Mouse (Mus musculus) adipocyte (in vitro differentiated cells): ENCODE data around the gene Serpinb6c.
"Not testable (repeated sequence)": the region's sequence is repeated elsewhere in the genome, so short reads cannot be mapped to it uniquely, and the experiment has no call there.

Experiments
- DNase-seq: peaks from one replicate; pipeline ENCODE4 v3.0.0-alpha.2; 2016; ENCODE audit warnings: low spot score

Serpinb6c gene

DNA sequence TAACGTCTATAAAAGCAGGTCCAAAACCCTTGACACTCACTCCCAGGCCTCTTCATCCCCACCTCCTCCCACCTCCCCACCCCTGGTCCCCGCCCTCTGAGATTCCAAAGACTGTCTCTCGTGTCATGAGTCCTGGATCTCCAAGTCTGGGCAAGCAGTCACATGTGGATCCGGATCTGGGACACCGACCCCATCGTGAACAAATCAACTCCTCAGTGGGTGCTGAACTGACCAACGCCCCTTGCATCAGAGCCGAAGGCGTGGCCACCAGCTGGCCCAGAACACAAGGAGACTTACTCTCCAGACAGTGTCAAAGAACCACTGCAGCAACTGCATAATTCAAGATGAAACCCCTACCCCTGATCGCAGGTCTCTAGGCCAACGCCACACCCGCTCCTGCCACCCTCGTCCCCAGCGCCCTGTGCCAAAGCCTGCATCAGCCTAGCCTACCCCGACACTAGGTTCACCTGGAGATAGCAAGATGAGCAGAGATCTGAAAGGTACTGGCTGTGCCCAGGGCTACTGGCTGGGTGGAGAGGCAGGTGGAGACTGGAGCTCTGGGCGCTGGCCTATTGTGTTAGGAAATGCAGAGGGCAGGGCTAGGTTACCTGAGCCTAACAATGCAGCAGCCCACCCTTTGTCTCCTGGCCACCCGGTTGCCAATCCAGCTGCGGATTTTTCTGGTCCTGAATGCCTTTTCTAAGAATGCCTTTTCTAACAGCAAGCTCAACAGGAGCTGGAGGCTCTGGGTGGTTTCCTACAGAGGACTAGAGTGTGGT lies at the start of gene Serpinb6c:
TSS of gene Serpinb6c (minus strand) at position 533 of the 779 bp plus-strand sequence.
- no peak for DNase-seq

DNA sequence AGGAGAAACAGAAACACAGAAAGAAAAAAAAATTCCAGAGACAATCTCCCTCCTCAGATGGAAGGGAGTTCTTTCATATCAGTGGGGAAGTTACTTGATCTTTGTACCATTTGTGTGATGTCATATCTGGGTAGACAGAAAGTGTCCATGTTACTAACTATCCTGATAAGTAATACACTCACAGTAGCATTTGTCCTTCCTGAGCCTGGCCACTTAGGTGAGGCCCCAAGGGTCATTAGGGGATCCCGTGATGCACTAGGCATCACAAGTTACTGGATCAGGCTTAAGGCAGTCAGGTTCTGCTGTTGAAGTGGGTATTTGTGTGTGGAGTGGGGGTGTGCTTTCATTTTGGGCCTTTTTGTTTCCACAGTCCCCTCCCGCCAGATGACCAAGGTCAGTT lies 47.4 kb upstream of the Serpinb6c start:
- DNase-seq = no peak

DNA sequence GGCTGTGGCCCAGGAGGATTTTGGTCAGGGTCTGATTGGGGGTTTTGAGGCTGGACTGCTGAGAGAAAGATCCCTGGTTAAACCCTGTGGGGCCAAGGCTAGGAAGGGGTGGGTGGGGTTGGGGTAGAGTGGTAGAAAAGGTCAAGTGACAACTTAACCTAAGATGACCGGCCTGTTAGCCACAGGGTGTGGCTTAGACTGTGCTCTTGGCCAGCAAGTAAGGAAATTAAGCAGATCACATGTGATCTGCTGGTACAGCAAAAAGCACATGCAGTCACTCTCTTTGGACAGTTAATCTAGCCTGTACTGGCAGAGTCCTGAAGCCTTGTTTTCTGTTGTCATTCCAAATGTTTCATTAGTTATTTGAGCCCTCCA lies 46.6 kb upstream of the Serpinb6c start:
- peak; percentile 61 for DNase-seq

DNA sequence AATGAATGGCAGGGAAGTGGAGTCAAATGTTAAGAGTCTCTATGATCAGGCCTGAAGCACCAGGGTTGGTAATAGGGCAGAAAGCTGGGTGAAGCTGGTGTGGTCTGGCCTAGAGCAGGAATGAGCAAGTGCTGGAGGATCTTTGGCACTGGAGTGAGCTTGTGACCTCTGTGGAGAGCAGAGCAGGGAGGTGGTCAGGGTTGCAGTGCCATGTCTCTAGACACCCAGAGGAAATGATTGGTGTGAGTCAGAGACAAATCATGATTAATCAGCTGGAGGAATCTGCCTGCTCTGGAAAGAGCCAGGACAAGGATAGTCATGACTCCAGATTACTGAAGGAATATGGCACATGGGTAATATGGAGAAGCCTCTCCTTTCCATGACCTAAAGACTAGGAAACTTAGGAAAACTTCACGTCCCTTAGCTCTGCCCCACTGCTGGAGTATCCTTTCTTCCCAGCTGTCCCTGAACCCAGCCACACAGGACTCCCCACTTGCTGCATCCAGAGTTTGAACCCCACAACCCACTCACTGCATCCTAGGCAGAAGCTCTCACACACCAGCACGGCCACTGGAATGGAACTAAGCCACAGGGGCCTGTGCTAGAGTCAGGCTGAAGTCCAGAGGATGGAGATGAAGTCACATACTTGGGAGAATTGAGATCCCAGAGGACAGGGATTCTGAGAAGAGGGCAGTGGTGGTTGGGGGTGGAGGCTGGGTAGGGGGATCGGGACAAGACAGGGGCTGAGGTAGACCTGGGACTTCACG lies 46.0 kb upstream of the Serpinb6c start:
- peak; percentile 65 for DNase-seq

DNA sequence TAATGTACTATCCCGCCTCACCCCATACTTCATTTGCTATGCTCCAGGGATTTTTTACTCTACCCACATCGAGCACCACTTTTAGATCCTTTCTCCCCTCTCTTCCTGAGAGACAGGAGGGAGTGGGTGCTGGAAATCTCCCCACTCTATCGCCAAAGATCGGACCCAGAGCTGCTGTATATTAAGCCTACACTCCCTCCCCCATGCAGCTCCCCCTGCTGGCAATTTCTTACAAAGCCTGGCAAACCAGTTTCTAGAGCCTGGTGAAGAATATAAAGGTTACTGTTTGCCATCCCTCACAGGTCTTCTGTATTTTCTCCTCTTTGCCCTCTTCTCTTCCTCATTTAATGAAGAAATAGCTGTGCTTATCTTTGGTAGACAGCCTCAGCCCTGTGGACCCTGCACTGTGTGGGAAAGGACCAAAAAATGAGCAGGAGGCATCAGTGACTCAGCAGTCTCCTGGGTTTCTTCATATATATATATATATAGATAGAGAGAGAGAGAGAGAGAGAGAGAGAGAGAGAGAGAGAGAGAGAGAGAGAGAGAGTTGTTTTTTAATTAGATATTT lies 36.8 kb upstream of the Serpinb6c start:
- DNase-seq = no peak

DNA sequence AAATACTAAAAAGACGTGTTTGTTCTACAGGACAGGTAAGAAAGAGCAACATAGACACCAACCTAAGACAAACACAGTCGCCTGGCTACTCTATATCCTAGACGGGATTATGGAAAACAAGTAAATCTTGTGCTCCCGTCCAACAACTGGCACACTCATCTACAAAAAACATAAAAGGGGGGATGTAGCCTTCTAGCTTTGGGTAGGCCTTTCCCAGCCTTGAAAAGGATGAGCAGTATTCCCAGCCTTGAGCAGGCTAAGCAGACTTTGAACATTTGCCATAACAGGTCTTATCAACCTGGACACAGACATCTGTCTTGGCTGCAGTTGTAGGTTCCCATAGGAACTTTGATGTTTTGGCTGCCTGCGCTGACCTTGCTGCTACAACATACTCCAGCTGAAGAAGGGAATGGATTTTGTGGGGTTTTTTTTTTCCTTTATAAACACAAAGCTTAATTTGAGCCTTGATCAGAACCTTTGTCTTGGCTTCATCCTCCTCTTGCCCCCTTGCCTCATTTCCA lies 35.8 kb upstream of the Serpinb6c start:
- no peak for DNase-seq

DNA sequence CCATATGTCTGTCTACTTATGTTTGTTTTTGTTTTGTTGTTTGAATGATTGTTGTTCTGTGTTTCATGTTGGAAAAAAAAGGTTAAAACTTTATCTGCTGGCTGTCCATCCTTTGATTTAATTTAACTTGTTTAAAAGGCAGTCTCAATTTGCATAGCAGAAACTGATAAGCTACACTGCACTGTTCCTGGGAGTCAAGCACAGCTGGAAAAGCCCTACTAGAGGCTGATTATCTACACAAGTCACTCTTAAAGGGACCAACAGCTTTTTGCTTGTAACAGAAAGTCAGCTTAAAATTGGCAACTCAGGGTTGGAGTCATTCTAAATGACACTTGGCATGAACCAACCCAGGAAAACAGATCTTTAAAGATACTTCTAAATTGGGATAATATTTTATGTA lies 32.1 kb upstream of the Serpinb6c start:
- not testable (repeated sequence) for DNase-seq

DNA sequence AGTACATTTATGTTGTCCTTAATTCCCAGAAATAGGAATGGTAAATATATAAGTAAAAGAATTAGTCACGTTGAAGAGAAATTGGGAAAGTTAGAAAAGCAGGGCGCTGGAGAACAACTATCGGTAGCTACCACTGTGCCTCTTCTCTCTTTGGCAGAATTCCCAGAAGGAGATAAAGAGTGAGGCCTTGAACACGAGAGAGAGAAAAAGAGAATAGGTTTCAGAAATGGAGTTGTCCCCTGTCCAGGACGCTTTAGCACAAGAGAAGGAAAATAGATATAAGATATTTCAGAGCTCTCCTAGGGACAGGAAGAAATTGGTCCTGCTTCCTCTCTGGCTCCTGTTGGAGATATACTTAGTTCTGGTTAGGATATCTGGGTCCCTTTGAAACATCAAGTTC lies 31.6 kb upstream of the Serpinb6c start:
- peak; percentile 50 for DNase-seq

DNA sequence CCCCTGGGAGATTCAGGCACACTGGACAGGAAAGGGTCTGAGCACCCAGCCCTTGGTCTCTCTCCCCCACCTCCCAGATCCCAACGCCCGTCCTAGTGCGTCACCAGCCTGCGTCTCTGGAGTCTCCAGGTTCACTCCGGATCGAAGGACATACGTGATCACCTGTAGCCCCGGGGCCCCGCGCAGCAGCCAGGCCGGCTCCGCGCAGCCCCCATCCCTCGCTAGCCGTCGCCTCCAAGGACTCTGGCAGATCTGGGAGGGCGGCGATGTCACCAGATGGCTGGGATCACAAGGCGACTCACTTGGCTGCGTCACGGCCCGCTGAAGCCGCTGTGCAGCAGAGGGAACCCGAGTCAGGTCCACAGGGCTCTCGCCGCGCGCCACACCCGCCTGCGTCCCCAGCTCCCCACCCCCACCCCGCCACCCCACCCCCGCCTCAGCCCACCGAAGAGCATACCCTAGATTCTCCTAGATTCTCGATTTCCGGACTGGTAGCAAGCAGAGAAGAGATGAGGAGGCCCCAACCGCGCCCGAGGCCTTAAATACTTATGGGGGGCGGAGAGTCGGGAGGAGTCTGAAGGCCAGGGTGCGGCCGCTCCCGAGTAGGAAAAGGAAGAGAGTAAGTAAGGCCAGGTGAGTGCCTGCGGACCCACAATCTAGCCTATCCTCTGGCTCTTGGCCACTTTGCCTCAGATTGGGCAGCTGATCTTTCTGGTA lies 30.1 kb upstream of the Serpinb6c start:
- peak; percentile 69 for DNase-seq

DNA sequence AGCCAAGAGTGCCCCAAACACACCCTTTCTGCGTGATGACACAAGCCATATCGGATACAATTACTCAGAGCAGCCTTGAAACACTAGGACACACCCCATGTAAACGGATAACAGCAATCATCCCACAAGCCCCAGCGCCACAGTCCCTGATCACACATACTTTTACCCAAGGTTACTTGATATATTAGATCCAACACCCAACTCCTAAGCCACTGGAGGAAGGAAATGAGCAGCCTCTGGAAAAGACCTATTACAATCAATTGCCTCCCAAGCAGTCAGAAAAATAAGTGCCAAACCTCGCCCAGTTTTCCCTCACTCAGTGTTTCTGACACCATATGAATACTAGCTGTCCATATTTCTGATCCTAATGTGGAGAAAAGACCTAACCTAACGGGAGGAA lies 29.2 kb upstream of the Serpinb6c start:
- no peak for DNase-seq

DNA sequence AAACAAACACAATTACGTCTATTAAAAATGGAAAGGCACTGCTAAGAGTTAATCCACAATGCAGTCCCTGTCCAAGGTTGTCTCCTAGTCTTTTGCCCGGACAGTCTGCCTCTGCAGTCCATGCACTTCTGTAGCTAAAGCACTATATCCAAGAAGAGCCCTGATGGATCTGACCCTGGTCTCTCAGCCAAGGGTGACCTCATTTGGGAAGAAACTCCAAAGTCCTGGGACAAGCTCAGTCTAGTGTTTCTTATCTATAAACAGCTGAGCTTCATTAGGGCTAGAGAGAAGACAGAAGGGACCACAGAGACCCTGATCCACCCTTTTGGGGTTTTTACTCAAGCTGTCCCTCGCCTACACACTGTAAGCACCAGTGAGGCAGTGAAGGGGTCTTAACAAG lies 25.4 kb upstream of the Serpinb6c start:
- peak; percentile 16 for DNase-seq

DNA sequence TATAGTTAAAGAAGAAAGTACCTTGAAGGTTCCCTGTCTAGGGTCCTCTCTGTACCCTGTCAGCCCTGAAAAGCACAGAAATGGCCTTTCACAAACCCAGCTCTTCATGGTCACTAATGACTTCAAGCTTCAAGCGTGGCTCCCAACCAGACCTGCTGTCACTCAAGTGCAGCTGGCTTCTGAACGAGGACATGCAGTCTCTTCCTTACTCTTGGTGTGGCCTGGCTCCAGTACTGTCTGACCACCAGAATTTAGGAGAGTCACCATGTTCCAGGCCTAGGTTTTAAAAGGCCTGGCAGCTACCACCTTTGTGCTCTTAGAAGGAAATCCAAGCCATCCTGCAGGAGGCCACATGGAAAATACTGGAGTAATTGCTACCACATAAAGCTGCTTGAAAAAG lies 24.8 kb upstream of the Serpinb6c start:
- no peak for DNase-seq

DNA sequence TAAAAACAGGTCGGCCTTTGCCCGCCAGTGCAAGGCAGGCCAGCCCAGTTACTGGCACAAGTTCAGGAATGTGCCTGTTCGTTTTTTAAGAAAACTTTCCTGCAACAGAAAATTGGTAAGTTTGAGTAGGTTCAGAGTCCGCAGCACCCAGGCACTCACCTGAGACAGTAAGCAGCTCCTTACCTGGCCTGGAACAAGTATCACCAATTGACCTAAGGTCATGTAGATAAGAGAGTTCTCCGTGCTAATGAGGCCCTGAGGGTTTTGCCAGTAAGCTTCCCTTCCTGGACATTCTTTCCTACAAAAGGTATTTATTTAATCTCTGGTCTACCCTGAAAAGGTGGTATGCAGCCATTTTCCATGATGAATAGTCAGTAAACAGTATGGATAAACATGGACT lies 16.2 kb upstream of the Serpinb6c start:
- no peak for DNase-seq

DNA sequence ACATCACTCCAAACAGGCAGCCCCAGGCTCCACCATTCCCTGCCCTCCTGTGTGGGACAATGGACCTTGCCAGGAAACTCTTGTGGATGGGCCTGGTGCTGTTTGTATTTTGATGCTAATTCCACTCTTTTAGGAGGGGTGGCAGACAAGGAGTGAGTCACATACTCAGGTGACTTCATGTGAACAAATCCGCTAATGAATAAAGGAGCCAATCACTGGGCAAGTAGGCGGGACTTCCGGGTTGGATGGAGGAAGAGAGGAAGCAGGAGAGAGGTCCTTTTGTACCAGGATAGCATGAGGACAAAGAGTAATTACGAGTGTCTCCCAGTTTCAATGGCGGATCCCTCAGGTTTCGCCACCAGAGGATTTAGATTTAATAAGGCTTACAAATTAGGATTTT lies 15.5 kb upstream of the Serpinb6c start:
- no peak for DNase-seq

DNA sequence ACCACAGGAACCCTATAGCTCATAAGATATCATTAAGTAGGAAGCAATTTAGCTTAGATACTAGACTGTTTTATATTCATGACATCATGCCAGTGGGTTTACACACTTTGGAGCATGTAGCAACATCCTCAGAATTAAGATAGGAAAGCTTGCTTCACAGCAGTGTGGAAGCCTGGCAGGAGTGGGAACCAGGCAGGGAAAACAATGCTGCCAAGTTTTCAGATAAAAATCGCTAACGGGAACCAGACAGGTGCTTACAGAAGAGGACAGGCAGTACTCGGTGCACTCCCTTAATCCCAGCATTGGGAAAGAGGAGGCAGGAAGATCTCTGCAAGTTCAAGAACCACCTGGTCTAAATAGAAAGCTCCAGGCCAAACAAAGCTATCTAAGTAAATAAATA lies 1.3 kb upstream of the Serpinb6c start:
- no peak for DNase-seq

DNA sequence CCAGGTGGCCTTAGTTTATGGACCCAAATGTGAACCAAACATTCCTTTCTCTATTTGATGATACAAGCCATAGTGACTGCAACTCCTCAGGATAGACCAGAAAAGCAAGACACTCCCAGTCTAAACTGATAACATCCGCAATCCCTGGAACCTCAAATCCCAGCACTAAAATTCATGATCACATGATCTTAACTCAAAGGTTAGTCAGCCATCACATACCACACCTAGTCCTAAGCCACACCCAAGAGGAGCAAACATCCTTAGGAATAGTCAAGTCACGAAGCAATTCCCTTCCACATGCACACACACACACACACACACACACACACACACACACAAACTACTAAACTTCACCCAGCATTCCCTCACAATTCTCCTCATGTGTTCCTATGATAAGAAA lies 2.2 kb downstream of the Serpinb6c start:
- DNase-seq = no peak

DNA sequence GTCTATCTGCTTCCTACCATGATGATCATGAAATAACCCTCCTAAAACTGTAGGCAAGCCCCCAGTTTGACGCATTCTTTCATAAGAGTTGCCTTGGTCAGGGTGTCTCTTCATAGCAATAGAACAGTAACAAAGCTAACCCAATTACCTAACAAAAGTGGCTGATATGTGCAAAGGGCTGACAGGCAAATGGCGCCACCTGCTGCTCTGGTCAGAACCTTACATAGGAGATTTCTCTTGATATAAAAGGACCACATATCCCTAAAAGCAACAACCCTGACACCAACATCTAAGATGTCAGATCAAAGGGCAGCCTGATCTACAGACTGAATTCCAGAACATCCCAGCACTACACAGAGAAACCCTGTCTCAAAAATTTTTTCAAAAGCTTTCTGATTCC lies 11.3 kb downstream of the Serpinb6c start:
- DNase-seq = peak; percentile 60

DNA sequence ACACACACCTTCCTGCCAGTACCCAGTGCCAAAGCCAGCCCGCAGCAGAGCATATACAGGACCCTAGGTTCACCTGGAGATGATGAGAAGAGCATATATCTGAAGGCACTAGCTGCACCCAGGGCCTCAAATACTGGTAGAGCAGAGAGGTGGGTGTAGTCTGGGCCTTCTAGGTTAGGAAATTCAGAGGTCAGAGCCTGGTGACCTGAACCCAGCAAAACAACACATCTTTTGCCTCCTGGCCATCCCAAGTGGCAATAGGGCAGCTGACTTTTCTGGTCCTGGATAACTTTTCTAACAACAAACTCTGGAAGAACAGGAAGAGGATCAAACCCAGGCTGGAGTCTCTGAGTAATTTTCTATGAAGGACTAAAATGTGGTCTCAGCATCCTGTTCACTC lies 62.2 kb downstream of the Serpinb6c start, which contains the start of gene Serpinb6e:
TSS of gene Serpinb6e (minus strand) at position 101 of the 400 bp plus-strand sequence.
- DNase-seq = no peak

DNA sequence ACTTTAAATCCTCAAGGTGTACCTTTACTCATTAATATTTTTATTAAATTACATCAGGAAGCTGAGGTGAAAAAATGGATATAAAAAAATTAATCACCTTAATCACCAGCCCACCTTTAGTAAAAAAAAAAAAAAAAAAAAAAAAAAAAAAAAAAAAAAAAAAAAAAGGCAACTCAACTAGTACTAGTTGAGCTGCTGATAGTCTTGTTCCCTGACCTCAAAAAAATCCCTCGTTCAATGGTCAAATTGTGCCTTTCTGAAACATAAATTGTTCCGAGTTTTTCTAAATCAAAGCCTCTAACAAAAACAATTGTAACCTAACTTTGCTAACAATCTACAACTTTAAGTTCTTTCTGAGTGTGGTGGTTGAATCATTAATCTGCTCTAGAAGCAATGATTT lies 74.8 kb downstream of the Serpinb6c start:
- no peak for DNase-seq
